Mouse (Mus musculus) ZHBTc4 (cell line): Measurements from ENCODE around the gene Bicd1.
"Not testable (repeated sequence)": the region's sequence is repeated elsewhere in the genome, so short reads cannot be mapped to it uniquely, and the experiment has no call there.

Experiments
- DNase-seq: peaks from one replicate; pipeline ENCODE4 v3.0.0-alpha.2; 2011; ENCODE audit warnings: low read depth, low spot score

The Bicd1 gene

DNA sequence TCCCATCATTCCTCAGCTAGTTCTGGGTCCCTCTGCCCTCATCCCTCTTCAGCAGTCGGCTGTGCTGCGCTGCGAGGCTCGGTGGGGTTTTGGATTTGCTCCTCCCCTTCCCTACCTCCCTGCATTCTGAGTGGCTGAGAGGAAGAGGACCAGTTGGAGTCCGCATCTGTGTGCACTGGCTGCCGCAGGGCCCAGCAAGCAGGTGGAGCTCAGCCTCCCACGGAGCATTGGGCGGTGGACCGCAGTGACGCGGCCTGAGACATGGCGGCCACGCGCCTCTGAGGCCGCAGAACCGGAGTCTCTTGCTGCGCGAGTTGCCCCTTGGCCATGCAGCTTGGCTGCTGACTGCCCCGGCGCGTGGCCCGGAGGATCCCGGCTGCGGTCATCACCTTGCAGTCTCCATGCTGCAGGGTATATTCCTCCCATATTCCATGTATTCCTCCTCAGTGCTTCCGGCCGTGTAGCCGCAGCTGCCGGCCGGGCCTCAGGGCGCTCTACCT is at the start of gene Bicd1:
Gene Bicd1, plus strand, starts transcription at position 54 of the 500 bp plus-strand sequence.
- DNase-seq = peak; percentile 92

DNA sequence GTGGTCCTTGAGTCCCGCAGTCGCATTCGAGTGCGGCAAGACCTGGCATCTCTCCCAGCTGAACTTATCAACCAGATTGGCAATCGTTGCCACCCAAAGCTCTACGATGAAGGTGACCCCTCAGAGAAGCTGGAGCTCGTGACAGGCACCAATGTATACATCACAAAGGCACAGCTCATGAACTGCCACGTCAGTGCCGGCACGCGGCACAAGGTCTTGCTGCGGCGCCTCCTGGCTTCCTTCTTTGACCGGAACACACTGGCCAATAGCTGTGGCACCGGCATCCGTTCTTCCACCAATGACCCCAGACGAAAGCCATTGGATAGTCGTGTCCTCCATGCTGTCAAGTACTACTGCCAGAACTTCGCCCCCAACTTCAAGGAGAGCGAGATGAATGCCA is 46.2 kb upstream of the Bicd1 start:
- peak; percentile 54 for DNase-seq

DNA sequence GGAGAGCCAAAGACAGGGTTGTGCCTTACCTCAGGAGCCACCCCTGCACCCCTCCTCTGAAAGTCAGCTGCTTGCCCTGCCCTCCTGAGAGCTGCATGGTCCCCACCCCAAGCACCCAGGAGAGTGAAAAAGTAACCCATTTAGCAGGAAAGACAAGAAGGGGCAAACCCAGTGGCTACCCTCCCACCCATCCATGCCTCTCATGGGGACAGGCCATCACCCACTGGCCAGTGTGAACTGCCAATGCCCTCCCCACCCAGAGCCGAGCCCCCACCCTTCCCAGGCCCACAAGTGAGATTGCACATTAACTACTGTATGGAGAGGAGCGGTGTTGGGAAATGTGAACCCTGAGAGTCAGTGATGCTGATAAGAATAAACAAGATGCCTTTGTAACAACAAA is 42.7 kb upstream of the Bicd1 start:
- DNase-seq = not testable (repeated sequence)

DNA sequence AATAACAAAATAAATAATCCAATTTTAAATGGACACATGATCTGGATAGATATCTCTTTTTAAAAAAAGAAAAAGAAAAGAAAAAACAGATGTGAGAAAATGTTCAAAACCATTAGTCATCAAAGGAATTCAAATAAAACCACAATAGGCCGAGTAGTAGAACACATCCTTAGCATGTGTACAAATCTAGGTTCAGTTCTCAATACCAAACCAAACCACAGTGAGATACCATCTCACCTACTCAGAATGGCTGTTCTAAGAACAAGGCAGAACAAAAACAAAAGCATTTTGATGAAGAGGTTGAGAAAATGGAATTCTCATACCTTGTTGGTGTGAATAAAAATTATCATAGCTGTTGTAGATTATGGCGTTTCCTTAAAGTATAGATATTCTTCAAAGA is 42.3 kb upstream of the Bicd1 start:
- DNase-seq = no peak

GRCm38 (mm10) chr6:149374986-149375457 is 33.7 kb upstream of the Bicd1 start:
- peak; percentile 90 for DNase-seq

DNA sequence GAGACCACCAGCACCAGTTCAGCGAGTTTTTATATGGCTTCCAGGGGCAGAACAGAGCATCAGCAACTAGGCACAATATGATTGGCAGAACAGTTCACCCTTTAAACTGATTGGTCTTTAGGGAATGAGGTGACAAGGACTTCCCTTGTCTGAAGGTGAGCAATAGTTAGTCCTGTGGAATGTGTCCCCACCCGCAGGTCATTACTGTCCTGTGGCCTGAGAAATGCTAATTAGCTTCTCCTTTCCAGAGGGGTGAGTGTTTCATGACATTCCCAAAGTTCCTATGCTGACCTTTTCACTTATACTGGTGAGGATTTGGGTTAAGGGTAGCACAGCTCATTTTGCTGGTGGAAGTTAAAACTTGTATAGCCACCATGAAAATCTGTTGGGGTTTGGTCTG is 25.2 kb upstream of the Bicd1 start:
- peak; percentile 23 for DNase-seq

DNA sequence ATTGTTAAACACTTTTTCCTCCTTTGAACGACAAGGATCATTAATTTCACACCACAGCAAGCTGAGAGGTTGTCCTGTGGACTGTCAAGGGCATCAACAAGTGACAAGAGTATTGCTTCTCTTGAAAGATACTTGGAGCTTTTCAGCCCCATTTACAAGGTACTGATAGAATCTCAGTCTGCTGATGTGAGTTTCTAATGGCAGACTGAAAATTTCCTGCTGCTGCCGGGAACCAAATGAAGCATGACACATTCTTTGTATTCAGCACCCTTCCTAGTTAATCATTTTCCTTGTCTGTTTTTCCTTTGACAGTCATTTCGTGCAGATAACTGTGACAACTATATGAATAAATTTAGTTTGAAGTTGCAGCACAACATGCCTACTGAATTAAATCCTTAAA is 22.3 kb upstream of the Bicd1 start:
- no peak for DNase-seq

DNA sequence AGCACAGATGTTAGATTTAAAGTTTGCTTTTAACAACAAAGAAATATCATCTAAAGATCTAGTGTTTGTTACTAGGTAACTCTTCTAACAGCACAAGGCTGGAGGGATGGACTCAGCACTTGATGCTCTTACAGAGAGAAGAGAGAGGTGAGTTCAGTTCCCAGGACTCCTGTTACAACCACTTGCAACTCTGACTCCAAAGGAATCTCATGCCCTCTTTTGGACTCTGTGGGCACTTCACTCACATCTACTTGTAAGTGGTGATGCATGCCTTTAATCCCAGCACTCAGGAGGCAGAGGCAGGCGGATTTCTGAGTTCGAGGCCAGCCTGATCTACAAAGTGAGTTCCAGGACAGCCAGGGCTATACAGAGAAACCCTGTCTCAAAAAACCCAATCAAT is 19.1 kb upstream of the Bicd1 start:
- peak; percentile 22 for DNase-seq

DNA sequence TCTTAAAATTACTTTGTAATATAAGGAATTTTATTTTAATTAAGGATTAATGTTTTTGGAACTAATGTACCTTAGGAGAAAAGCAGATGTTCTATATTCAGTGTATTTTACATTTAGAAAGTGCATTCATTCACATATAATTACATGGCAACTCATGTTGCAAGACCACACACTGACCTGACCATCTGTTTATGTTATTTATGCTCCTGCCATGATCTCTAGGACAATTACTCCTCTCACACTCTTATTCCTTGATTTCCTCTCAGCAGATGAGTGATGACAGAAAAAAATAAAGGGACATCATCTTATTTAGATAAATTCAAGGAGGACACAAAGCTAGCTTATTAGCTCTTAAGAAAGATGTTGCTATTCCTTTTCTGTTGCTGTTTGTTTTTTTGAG is 9.3 kb upstream of the Bicd1 start:
- no peak for DNase-seq

GRCm38 (mm10) chr6:149409341-149409740 is 655 bp downstream of the Bicd1 start:
- DNase-seq = no peak

- no peak for DNase-seq
Measured at GRCm38 (mm10) chr6:149409845-149410244, 1.2 kb downstream of the Bicd1 start.

GRCm38 (mm10) chr6:149413256-149413655 is 4.6 kb downstream of the Bicd1 start:
- no peak for DNase-seq

DNA sequence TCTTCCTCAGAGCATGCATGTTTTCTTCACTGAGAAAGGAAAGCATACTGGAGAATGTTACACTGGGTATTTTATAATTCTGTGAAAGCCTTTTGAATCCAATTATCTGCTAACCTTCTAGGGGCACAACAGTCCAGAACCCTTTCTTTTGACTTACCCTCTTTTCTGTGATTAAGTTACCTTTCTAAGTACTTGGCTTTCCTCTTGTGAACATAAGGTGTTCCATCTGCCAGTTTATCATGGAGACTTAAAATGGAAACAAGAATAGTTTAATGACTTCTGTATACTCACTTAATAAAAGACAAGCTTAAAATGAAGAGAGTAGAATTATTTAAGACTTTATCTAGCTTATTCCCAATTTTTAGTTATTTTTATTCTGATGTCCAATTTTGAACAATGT is 16.1 kb downstream of the Bicd1 start:
- DNase-seq = no peak

- DNase-seq = peak; percentile 28
Measured at GRCm38 (mm10) chr6:149439140-149439539, 30.5 kb downstream of the Bicd1 start.

GRCm38 (mm10) chr6:149442884-149443283 is 34.2 kb downstream of the Bicd1 start:
- no peak for DNase-seq

DNA sequence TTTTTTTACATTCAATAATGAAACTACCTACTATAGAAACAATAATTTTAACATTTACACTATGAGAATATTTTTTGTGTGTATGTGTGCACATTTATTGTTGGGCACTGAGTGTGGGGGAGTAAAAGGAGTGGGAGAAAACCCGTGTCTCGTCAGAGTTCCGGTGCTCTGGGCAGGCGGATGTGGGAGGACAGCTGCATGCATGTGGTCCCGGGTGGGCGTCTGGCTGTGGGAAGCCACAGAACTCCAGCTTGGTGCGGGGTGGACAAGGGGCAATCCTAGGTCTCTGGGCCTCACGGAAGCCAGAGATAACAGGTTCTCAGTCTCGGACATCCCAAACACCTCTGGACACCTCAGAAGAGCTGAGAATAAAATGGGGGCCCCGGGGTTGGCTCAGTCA is 37.2 kb downstream of the Bicd1 start:
- no peak for DNase-seq

DNA sequence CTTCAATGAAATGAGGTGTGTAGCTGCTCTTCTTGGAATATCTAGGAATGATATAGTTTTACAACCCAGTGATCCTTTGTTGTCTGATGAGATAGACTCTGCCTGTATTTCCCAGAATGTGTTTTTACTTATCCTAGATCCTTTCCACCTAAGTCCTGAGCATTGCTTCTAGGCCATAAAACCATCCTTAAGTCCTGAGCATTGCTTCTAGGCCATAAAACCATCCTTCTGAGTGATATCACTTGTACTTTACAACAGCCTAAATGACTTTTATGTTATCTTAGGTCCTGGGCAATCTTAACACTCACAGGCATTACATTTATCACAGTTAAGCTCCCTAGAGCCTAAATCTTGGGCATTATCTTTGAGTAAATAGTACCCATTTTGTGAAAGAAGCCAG is 48.6 kb downstream of the Bicd1 start:
- DNase-seq = no peak

GRCm38 (mm10) chr6:149460971-149461370 is 52.3 kb downstream of the Bicd1 start:
- DNase-seq = peak; percentile 25

DNA sequence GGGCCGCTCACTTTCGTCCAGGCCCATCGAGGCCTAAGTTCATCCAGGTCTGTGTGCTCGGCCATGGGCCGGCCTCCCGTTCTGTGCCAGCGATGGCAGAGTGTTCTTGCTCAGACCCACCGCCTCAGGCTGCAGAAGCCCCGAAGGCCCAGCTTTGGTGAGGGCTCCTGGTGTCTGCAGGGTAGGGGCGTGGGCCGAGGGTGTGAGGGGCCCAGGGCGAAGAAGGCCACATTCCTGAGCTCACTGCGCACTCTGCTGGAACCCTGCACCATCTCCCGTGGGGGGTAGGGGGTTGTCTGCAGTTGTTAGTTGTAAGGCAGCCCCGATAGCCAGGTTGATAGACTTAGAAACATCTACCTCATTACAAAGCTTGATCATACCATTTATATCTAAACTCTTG is 62.8 kb downstream of the Bicd1 start:
- DNase-seq = peak; percentile 8

DNA sequence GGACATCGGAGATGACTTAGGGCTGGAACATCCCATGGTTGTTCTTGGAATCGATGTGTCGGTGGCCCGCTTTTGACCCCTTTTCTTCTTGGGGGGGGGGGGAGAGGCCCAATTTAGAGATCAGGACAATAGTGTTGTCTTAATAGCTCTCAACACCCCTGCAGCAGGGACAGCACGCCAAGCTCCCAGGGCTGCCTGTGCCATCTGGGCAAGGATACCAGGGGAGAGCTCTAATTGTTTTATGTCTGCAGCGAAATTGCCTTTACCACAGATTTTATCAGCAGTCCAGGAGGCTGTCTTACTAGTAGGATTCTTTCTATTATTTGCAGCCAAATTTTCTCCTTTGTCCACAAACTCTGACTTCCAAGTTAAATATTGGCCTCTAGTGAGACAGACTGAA is 63.8 kb downstream of the Bicd1 start:
- not testable (repeated sequence) for DNase-seq

DNA sequence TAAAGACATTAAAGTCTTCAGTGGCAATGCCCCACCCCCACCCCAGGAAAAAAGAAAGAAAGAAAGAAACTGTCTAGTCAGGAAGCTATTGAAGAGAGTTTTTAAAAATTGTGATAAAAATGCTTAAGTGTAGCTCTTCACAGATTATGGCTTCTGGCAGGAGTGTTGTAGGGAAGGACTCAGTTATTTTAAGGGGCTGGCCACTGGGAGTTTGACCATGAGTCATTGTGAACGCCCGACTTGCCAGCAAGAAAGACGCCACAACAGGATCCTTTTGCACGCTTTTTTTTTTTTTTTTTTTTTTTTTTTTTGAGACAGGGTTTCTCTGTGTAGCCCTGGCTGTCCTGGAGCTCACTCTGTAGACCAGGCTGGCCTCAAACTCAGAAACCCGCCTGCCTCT is 73.2 kb downstream of the Bicd1 start:
- not testable (repeated sequence) for DNase-seq

DNA sequence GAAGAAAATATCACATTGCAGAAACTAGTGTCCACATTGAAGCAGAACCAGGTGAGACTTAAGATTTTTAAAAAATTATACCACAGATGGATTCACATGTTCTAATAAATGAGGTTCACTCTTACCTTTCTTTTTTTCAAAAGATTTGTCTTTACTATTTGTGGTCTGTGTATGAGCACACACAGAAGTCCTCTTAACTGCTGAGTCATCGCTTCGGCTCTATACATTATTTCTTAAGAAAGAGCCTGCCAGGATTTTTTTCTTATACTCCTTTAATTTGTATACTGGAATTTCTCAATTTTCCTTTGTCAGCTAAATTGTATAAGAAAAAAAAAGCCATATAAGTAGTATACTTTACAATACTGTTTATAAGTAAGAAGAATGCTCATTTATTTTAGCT is 86.0 kb downstream of the Bicd1 start:
- no peak for DNase-seq

- no peak for DNase-seq
Measured at GRCm38 (mm10) chr6:149495925-149496324, 87.2 kb downstream of the Bicd1 start.
